Mouse (Mus musculus): ENCODE data around the gene Ccdc15. TPM values are rescaled to one million over a fixed set of nuclear protein-coding genes. Genes with fewer than 3 reads are reported as not detected.

The Ccdc15 gene
- total RNA-seq, 1 experiment: 6.7 TPM

DNA sequence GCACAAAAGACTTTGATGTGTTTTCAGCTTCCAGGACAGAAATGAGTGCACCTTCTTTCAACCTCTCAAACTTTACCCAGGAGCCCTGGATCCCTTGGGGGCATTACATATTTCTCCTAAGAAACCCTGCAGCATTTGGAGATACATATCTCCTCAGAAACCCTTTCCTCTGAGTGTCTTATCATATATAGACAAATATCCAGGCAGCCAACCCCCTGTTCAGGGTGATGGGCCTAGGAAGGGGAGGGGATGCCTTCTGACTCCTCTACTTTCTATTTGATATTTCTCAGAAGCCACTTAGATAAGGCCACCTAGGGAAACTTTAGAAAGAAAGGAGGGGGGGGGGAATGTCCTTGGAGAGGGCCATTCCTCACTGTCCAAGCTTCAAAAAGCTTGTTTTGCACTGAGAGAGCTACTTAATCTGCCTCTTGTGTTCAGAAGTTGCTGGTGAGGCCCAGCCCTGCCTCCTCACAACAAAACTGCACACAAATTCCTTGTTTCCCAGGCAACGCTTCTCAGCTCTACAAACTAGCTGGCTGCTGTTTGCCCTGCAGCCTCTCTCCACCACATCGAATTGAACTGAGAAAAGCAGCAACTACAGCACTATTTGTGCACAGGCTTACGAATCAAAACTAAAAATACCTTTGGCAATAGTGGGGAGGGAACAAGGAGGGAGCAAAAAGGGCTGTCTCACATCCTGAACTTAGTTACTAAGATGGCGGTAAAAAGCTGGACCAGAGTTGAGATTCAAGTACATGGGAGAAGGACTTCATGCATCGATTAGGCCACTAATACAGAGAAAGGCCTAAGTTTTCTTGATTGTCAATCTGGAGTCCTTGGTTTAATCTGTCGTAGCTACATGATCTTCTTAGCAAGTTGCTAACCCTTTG lies 11.3 kb upstream of the Ccdc15 start:
- no peak overlapping the region for H3K4me3 ChIP-seq (ENCODE audit: insufficient read depth in 1 of 2, low read depth in 1 of 2, low read length in 2 of 2, poor library complexity in 1 of 2, severe bottlenecking in 1 of 2)
- H3K4me1 ChIP-seq (ENCODE audit: control insufficient read depth in 2 of 2, insufficient read depth in 2 of 2, low read length in 2 of 2, poor library complexity in 1 of 2): peaks cover 0 to 2% of the 10 kb centered on the region in 2 experiments; a peak in 2 of 4 replicates
- in situ Hi-C loops (cut with MboI; ENCODE audit: low sequenced_read_pairs in 2 of 2, unreplicated experiment in 2 of 2): no loop called here
- no peaks in the 10 kb centered on the region for H3K36me3 ChIP-seq (ENCODE audit: control insufficient read depth, insufficient read depth, low read length, poor library complexity, severe bottlenecking)
- no peak for DNase-seq (ENCODE audit: low read depth, low spot score)
- TF ChIP-seq HCFC1 (IDR thresholded peaks at IDR 0.05; ENCODE audit: borderline replicate concordance, insufficient read depth, low read length) (no peak), ZC3H11A (IDR thresholded peaks at IDR 0.05; ENCODE audit: borderline replicate concordance, low read depth, low read length) (no peak), MAFK (IDR thresholded peaks at IDR 0.05; ENCODE audit: insufficient read depth, low read depth, low read length) (no peak), CHD2 (IDR thresholded peaks at IDR 0.05; ENCODE audit: low read depth, low read length) (no peak), ZNF384 (IDR thresholded peaks at IDR 0.05; ENCODE audit: low read depth, low read length) (no peak)
- no peak overlapping the region for H3K27ac ChIP-seq (ENCODE audit: insufficient read depth, low read depth, low read length, poor library complexity, severe bottlenecking)
- no peaks in the 10 kb centered on the region for H3K9me3 ChIP-seq (ENCODE audit: control insufficient read depth, insufficient read depth, low read depth, low read length)
- H3K9ac ChIP-seq (ENCODE audit: insufficient read depth, low read depth, low read length, poor library complexity, severe bottlenecking): no peak overlapping the region

DNA sequence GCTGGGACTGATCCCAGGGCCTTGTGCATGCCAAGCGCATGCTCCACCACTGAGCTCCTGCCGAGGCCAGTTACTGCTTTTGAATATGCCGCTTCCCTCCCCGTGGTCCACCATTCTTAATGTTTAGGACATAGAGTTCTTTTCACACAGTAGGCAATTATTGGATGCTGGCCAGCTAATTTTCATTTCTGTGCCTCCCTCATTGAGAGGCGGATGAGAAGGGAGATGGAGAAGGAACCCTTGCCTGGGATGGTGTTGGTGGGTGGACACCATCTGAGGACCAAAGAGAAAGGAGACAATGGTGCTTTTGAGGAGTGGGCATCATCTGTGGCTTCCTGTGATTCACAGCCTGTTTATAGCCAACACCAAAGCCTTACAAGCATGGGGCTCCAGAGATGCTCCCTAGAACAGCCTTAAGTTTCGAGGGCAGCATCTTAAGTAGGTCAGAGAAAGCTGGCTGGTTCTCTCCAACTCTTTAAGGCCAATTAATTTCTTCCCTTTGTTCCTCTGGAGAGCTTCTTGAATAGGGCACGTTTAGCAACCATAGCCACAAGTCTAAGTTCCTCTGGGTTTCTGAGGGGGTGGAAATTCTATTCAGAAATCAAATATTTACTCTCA lies 10.6 kb upstream of the Ccdc15 start:
- Histone ChIP-seq H3K27ac (ENCODE audit: insufficient read depth, low read depth, low read length, poor library complexity, severe bottlenecking) (no peak overlapping the region), H3K9me3 (ENCODE audit: control insufficient read depth, insufficient read depth, low read depth, low read length) (no peaks in the 10 kb centered on the region), H3K36me3 (ENCODE audit: control insufficient read depth, insufficient read depth, low read length, poor library complexity, severe bottlenecking) (no peaks in the 10 kb centered on the region), H3K4me3 (ENCODE audit: insufficient read depth in 1 of 2, low read depth in 1 of 2, low read length in 2 of 2, poor library complexity in 1 of 2, severe bottlenecking in 1 of 2) (no peak overlapping the region), H3K9ac (ENCODE audit: insufficient read depth, low read depth, low read length, poor library complexity, severe bottlenecking) (no peak overlapping the region), H3K4me1 (ENCODE audit: control insufficient read depth in 2 of 2, insufficient read depth in 2 of 2, low read length in 2 of 2, poor library complexity in 1 of 2) (peaks cover 0 to 2% of the 10 kb centered on the region in 2 experiments; a peak in 2 of 4 replicates)
- in situ Hi-C loops (cut with MboI; ENCODE audit: low sequenced_read_pairs in 2 of 2, unreplicated experiment in 2 of 2): no loop called here
- TF ChIP-seq ZNF384 (IDR thresholded peaks at IDR 0.05; ENCODE audit: low read depth, low read length): no peak
- TF ChIP-seq ZC3H11A (IDR thresholded peaks at IDR 0.05; ENCODE audit: borderline replicate concordance, low read depth, low read length): no peak
- DNase-seq (ENCODE audit: low read depth, low spot score): no peak

DNA sequence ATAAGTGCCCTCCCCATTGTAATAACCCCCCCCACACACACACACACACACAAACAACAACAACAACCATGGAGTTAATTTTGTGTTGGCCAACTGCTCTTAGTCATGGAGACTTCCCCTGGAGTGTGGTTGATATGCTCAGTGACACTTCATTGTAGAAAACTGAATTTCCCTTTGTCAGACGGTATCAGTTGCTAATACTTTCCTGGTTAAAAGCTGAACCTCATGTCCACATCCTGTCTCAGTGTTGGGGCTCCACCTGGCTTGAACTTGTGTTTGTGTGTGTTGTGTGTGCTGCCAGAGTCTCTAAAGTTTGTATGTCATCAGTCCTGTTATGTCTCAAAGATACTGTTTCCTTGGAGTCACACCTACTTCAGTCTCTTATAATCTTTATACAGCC lies 6.3 kb upstream of the Ccdc15 start:
- in situ Hi-C loops (cut with MboI; ENCODE audit: low sequenced_read_pairs in 2 of 2, unreplicated experiment in 2 of 2): no loop called here
- H3K4me3 ChIP-seq (ENCODE audit: insufficient read depth in 1 of 2, low read depth in 1 of 2, low read length in 2 of 2, poor library complexity in 1 of 2, severe bottlenecking in 1 of 2): no peak overlapping the region
- no peak overlapping the region for H3K9ac ChIP-seq (ENCODE audit: insufficient read depth, low read depth, low read length, poor library complexity, severe bottlenecking)
- peaks cover 0 to 2% of the 10 kb centered on the region in 2 experiments; a peak in 1 of 4 replicates for H3K4me1 ChIP-seq (ENCODE audit: control insufficient read depth in 2 of 2, insufficient read depth in 2 of 2, low read length in 2 of 2, poor library complexity in 1 of 2)
- no peak overlapping the region for H3K27ac ChIP-seq (ENCODE audit: insufficient read depth, low read depth, low read length, poor library complexity, severe bottlenecking)
- H3K36me3 ChIP-seq (ENCODE audit: control insufficient read depth, insufficient read depth, low read length, poor library complexity, severe bottlenecking): no peaks in the 10 kb centered on the region
- no peaks in the 10 kb centered on the region for H3K9me3 ChIP-seq (ENCODE audit: control insufficient read depth, insufficient read depth, low read depth, low read length)
- no peak for DNase-seq (ENCODE audit: low read depth, low spot score)
- TF ChIP-seq ZNF384 (IDR thresholded peaks at IDR 0.05; ENCODE audit: low read depth, low read length): no peak
- no peak for TF ChIP-seq CHD2 (IDR thresholded peaks at IDR 0.05; ENCODE audit: low read depth, low read length)
- no peak for TF ChIP-seq HCFC1 (IDR thresholded peaks at IDR 0.05; ENCODE audit: borderline replicate concordance, insufficient read depth, low read length)
- no peak for TF ChIP-seq ZC3H11A (IDR thresholded peaks at IDR 0.05; ENCODE audit: borderline replicate concordance, low read depth, low read length)
- no peak for TF ChIP-seq MAFK (IDR thresholded peaks at IDR 0.05; ENCODE audit: insufficient read depth, low read depth, low read length)

DNA sequence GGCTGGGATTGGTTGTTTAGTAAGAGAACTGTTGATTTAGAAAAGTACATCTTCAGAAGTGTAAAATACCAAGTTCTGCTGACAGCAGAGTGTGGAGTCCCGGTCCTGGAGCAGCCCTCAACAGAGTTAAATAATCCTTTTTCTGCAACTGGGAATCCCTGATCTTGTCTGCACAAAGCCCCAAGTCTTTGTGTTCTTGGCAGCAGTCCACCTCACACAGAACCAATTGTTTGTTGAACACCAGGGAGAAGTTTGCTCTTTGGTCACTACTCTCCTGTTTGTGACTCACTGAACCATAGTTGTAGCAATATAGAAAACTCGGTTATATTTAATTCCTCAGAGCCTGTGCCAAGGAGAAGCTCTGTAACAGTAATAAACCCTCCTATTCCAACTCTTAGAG lies 3.0 kb upstream of the Ccdc15 start:
- Histone ChIP-seq H3K27ac (ENCODE audit: insufficient read depth, low read depth, low read length, poor library complexity, severe bottlenecking) (no peak overlapping the region), H3K4me1 (ENCODE audit: control insufficient read depth in 2 of 2, insufficient read depth in 2 of 2, low read length in 2 of 2, poor library complexity in 1 of 2) (no peaks in the 10 kb centered on the region)

More for the DNA sequence above, 3.0 kb upstream of the Ccdc15 start:
- DNase-seq (ENCODE audit: low read depth, low spot score): no peak
- Histone ChIP-seq H3K4me3 (ENCODE audit: insufficient read depth in 1 of 2, low read depth in 1 of 2, low read length in 2 of 2, poor library complexity in 1 of 2, severe bottlenecking in 1 of 2) (no peak overlapping the region), H3K9me3 (ENCODE audit: control insufficient read depth, insufficient read depth, low read depth, low read length) (no peaks in the 10 kb centered on the region), H3K9ac (ENCODE audit: insufficient read depth, low read depth, low read length, poor library complexity, severe bottlenecking) (no peak overlapping the region), H3K36me3 (ENCODE audit: control insufficient read depth, insufficient read depth, low read length, poor library complexity, severe bottlenecking) (no peaks in the 10 kb centered on the region)
- no peak for TF ChIP-seq MAFK (IDR thresholded peaks at IDR 0.05; ENCODE audit: insufficient read depth, low read depth, low read length)
- no peak for TF ChIP-seq ZNF384 (IDR thresholded peaks at IDR 0.05; ENCODE audit: low read depth, low read length)
- TF ChIP-seq ZC3H11A (IDR thresholded peaks at IDR 0.05; ENCODE audit: borderline replicate concordance, low read depth, low read length): no peak
- no peak for TF ChIP-seq HCFC1 (IDR thresholded peaks at IDR 0.05; ENCODE audit: borderline replicate concordance, insufficient read depth, low read length)
- TF ChIP-seq CHD2 (IDR thresholded peaks at IDR 0.05; ENCODE audit: low read depth, low read length): no peak
- in situ Hi-C loops (cut with MboI; ENCODE audit: low sequenced_read_pairs in 2 of 2, unreplicated experiment in 2 of 2): no loop called here
